In genomic region chr6:5147488-5148142, GRCm38 (mm10) we compare ENCODE assay signal across 25 mouse cellular contexts. TPM values are rescaled to one million over a fixed set of nuclear protein-coding genes. Genes with fewer than 3 reads are reported as not detected.
DNase-seq lines count a peak whose midpoint lies in the region; ATAC-seq and TF ChIP-seq lines count a peak whose summit lies in the region.
"Had no signal": no experiment of that assay in that cellular context is flagged by ENCODE, and none has a peak within 500 bp of the region (broad histone marks: within the 10 kb centered on the region; RNA-seq: fewer than 3 reads in every experiment).

No protein-coding gene starts in this region.

- no peak overlapping the region for H3K4me3 ChIP-seq in G1E (ENCODE audit: low read depth, low read length)
- H3K4me3 ChIP-seq in liver, embryonic 15.5 days (replicated peaks) = peak overlapping the region; percentile 27
- H3K4me3 ChIP-seq: embryonic facial prominence, embryonic 10.5 days; hindbrain, embryonic 15.5 days; limb, embryonic 12.5 days; lung, embryonic 15.5 days had no signal

- H3K4me2 ChIP-seq in liver, embryonic 15.5 days = peak overlapping the region; percentile 58
- H3K4me2 ChIP-seq: hindbrain, embryonic 15.5 days; limb, embryonic 12.5 days; lung, embryonic 15.5 days had no signal

- intact Hi-C loops in heart, postnatal 10 days (cut with DNase I) = no loop called here

- peak; percentile 64 for DNase-seq in heart, adult 11 months
- no peak for DNase-seq in heart, postnatal 10 days
- no peak for DNase-seq in G1E (ENCODE audit: low spot score)
- no peak for DNase-seq in thymus, postnatal 14 days
- no peak for DNase-seq in left cerebral cortex, adult 8-10 months (ENCODE audit: low spot score in 2 of 2)
- no peak for DNase-seq in embryo, embryonic 10 days (ENCODE audit: low spot score)
- DNase-seq: adrenal gland, adult 2 months; cerebellum, adult 11 months; cerebellum, postnatal 25 days; gastrocnemius, postnatal 25 days; kidney, adult 11 months; kidney, postnatal 10 days; thymus, adult 18-20 months had no signal

- WGBS in liver, embryonic 15.5 days (ENCODE audit: insufficient replicate concordance) = 23% methylated on average over 13 of the region's 13 CpGs

- peak; percentile 34 for ATAC-seq in G1E (ENCODE audit: extremely low read depth, insufficient number of reproducible peaks, low FRiP score, poor library complexity, severe bottlenecking)
- ATAC-seq in erythroid progenitor cell, adult 5-6 weeks (replicated peaks; ENCODE audit: low FRiP score, poor library complexity, severe bottlenecking) = peak; percentile 67
- peak; percentile 64 for ATAC-seq in liver, embryonic 15.5 days (ENCODE audit: insufficient read depth)

- no peak for TF ChIP-seq CTCF in G1E (IDR thresholded peaks at IDR 0.05; ENCODE audit: low read depth, low read length)

- peak overlapping the region; percentile 33 for H3K9ac ChIP-seq in liver, embryonic 15.5 days
- H3K9ac ChIP-seq: hindbrain, embryonic 15.5 days; limb, embryonic 12.5 days; lung, embryonic 15.5 days had no signal

- no peaks in the 10 kb centered on the region for H3K36me3 ChIP-seq in G1E (replicated peaks)
- H3K36me3 ChIP-seq in liver, embryonic 15.5 days (replicated peaks) = no peaks in the 10 kb centered on the region
- H3K36me3 ChIP-seq: embryonic facial prominence, embryonic 10.5 days; hindbrain, embryonic 15.5 days; limb, embryonic 12.5 days; lung, embryonic 15.5 days had no signal

- peaks cover 16% of the 10 kb centered on the region for H3K27me3 ChIP-seq in G1E (ENCODE audit: insufficient read depth, low read length)
- no peaks in the 10 kb centered on the region for H3K27me3 ChIP-seq in liver, embryonic 15.5 days
- H3K27me3 ChIP-seq: hindbrain, embryonic 15.5 days; limb, embryonic 12.5 days; lung, embryonic 15.5 days had no signal

- H3K4me1 ChIP-seq in G1E (ENCODE audit: insufficient read depth, low read depth, low read length) = peaks cover 12% of the 10 kb centered on the region
- peaks cover 41% of the 10 kb centered on the region for H3K4me1 ChIP-seq in liver, embryonic 15.5 days (replicated peaks)
- H3K4me1 ChIP-seq: limb, embryonic 12.5 days had no signal

- peak overlapping the region; percentile 55 for H3K27ac ChIP-seq in liver, embryonic 15.5 days (replicated peaks)
- H3K27ac ChIP-seq: embryonic facial prominence, embryonic 10.5 days; hindbrain, embryonic 15.5 days; limb, embryonic 12.5 days; lung, embryonic 15.5 days; macrophage had no signal

- H3K9me3 ChIP-seq in G1E (replicated peaks) = no peaks in the 10 kb centered on the region
- no peaks in the 10 kb centered on the region for H3K9me3 ChIP-seq in liver, embryonic 15.5 days (replicated peaks)
- H3K9me3 ChIP-seq: embryonic facial prominence, embryonic 10.5 days; hindbrain, embryonic 15.5 days; limb, embryonic 12.5 days; lung, embryonic 15.5 days had no signal

RNA-seq across cellular contexts. Expression of gene Pon1, which starts 46.1 kb away (rescaled TPM):
- under 1 TPM in 1 of 2 experiments, not detected in 1; 0.32 TPM for total RNA-seq in heart, postnatal 10 days (2021)
- total RNA-seq in G1E (2014; fragmentation: Nextera tagmentation) (not detected in 2 replicates), G1E (2017) (0.12 and 0.16 TPM in 2 replicates)
- not detected in 2 replicates for polyA plus RNA-seq in G1E (2012)
- total RNA-seq in erythroid progenitor cell, adult 5-6 weeks (2015; ENCODE audit: low replicate concordance) = not detected in 2 replicates
- total RNA-seq in erythroid progenitor cell, adult 5-6 weeks (2017; ENCODE audit: low replicate concordance) = not detected in 2 replicates
- 6.6 and 8.9 TPM in 2 replicates for polyA plus RNA-seq in liver, embryonic 15.5 days (2015; fragmentation: Nextera tagmentation; extraction: Ambion mirVana)
- not detected for total RNA-seq in left cerebral cortex, adult 8-10 months (2022)
- total RNA-seq: ES-E14; layer of hippocampus, adult 8-10 months; left cerebral cortex, adult 18-20 months had no signal
- polyA plus RNA-seq: embryonic facial prominence, embryonic 10.5 days; heart, postnatal 0 days; limb, embryonic 12.5 days; lung, embryonic 15.5 days; macrophage; neural tube, embryonic 14.5 days had no signal
